In the genomic region with DNA sequence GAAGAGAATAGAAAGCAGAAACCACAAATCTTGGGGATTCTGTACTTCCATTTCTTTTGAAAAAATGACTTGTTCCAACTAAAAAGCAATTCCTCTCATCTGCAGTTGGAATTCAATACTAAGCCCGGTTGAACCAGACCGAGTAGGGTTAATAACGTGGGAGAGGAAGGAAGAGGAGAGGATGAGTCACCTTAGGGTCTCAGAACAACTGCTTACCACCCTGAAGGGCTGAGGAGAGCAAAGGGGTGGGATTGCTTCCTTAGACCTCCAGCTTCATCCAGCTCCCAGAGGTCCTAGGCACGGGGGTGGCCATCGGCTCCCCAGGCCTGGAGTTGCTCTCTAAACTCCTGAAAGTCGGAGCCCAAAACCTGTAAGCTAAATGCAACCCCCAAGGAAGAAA, we compare ENCODE assay signal across 9 mouse cellular contexts. TPM values are rescaled to one million over a fixed set of nuclear protein-coding genes. Genes with fewer than 3 reads are reported as not detected.
DNase-seq lines count a peak whose midpoint lies in the region; ATAC-seq and TF ChIP-seq lines count a peak whose summit lies in the region.
"Had no signal": no experiment of that assay in that cellular context is flagged by ENCODE, and none has a peak within 500 bp of the region (broad histone marks: within the 10 kb centered on the region; RNA-seq: fewer than 3 reads in every experiment).

No protein-coding gene starts in this region.

- TF ChIP-seq CTCF in layer of hippocampus, adult 2 months (conservative IDR thresholded peaks at IDR 0.05): no peak

- H3K4me1 ChIP-seq in embryonic facial prominence, embryonic 12.5 days: peaks cover 38% of the 10 kb centered on the region
- peaks cover 26% of the 10 kb centered on the region for H3K4me1 ChIP-seq in intestine, embryonic 16.5 days (ENCODE audit: control insufficient read depth, insufficient read depth, low read length)
- H3K4me1 ChIP-seq in neural tube, embryonic 13.5 days (replicated peaks): peaks cover 48% of the 10 kb centered on the region

- H3K9me3 ChIP-seq in embryonic facial prominence, embryonic 12.5 days: no peaks in the 10 kb centered on the region
- no peaks in the 10 kb centered on the region for H3K9me3 ChIP-seq in intestine, embryonic 16.5 days (ENCODE audit: control insufficient read depth, low read length)
- H3K9me3 ChIP-seq in neural tube, embryonic 13.5 days: no peaks in the 10 kb centered on the region

- peak overlapping the region; percentile 82 for H3K9ac ChIP-seq in embryonic facial prominence, embryonic 12.5 days
- H3K9ac ChIP-seq in intestine, embryonic 16.5 days (ENCODE audit: low read depth, low read length): peak overlapping the region; percentile 92
- H3K9ac ChIP-seq in neural tube, embryonic 13.5 days: peak overlapping the region; percentile 92

- no peak for DNase-seq in layer of hippocampus, adult 2 months (ENCODE audit: low spot score in 2 of 2)
- DNase-seq in layer of hippocampus, adult 8-10 months (ENCODE audit: low spot score in 2 of 2): no peak
- no peak for DNase-seq in embryo, embryonic 10 days (ENCODE audit: low spot score)
- DNase-seq in thymus, postnatal 14 days: no peak

- H3K27ac ChIP-seq in layer of hippocampus, adult 2 months: peak overlapping the region; percentile 98
- H3K27ac ChIP-seq in embryonic facial prominence, embryonic 12.5 days: peak overlapping the region; percentile 99
- H3K27ac ChIP-seq in intestine, embryonic 16.5 days (ENCODE audit: low read length): peak overlapping the region; percentile 99; the same call in 1 of the 2 replicates
- peak overlapping the region; percentile 98 for H3K27ac ChIP-seq in neural tube, embryonic 13.5 days (replicated peaks)

- no peaks in the 10 kb centered on the region for H3K27me3 ChIP-seq in embryonic facial prominence, embryonic 12.5 days
- H3K27me3 ChIP-seq in intestine, embryonic 16.5 days (replicated peaks; ENCODE audit: control insufficient read depth, insufficient read depth, low read length): no peaks in the 10 kb centered on the region
- no peaks in the 10 kb centered on the region for H3K27me3 ChIP-seq in neural tube, embryonic 13.5 days

- no peak for ATAC-seq in embryonic facial prominence, embryonic 12.5 days (ENCODE audit: insufficient number of reproducible peaks, insufficient read depth, low FRiP score, low TSS enrichment)
- no peak for ATAC-seq in intestine, embryonic 16.5 days
- no peak for ATAC-seq in neural tube, embryonic 13.5 days (ENCODE audit: low read depth)
- ATAC-seq in megakaryocyte progenitor cell, adult 5-6 weeks (replicated peaks; ENCODE audit: poor library complexity): no peak

- H3K36me3 ChIP-seq in embryonic facial prominence, embryonic 12.5 days: peaks cover 30% of the 10 kb centered on the region
- H3K36me3 ChIP-seq in intestine, embryonic 16.5 days (ENCODE audit: control insufficient read depth, insufficient read depth, low read length): peaks cover 7% of the 10 kb centered on the region; the same call in 1 of the 2 replicates
- peaks cover 51% of the 10 kb centered on the region for H3K36me3 ChIP-seq in neural tube, embryonic 13.5 days

- H3K4me3 ChIP-seq in layer of hippocampus, adult 2 months: peak overlapping the region; percentile 94
- peak overlapping the region; percentile 85 for H3K4me3 ChIP-seq in embryonic facial prominence, embryonic 12.5 days
- peak overlapping the region; percentile 71 for H3K4me3 ChIP-seq in intestine, embryonic 16.5 days (ENCODE audit: low read length)
- peak overlapping the region; percentile 86 for H3K4me3 ChIP-seq in neural tube, embryonic 13.5 days

- WGBS in embryonic facial prominence, embryonic 12.5 days: 13% methylated on average over 6 of the region's 6 CpGs
- WGBS in intestine, embryonic 16.5 days: 7% methylated on average over 6 of the region's 6 CpGs
- 24% methylated on average over 6 of the region's 6 CpGs for WGBS in neural tube, embryonic 13.5 days

- peak overlapping the region; percentile 81 for H3K4me2 ChIP-seq in embryonic facial prominence, embryonic 12.5 days (replicated peaks)
- H3K4me2 ChIP-seq in intestine, embryonic 16.5 days (ENCODE audit: low read depth, low read length): peak overlapping the region; percentile 64
- H3K4me2 ChIP-seq in neural tube, embryonic 13.5 days: peak overlapping the region; percentile 78

RNA-seq across cellular contexts. Expression of a gene that starts 0.5 kb away (rescaled TPM):
- 10 to 100 TPM; 65.5 to 73.3 TPM for total RNA-seq in layer of hippocampus, adult 2 months (2021)
- 10 to 100 TPM; 60.8 to 71.5 (median 65.6) TPM for total RNA-seq in layer of hippocampus, adult 8-10 months (2022)
- 55.6 and 60.5 TPM in 2 replicates for polyA plus RNA-seq in embryonic facial prominence, embryonic 12.5 days (2016; fragmentation: Nextera tagmentation; extraction: Ambion mirVana)
- 45.5 and 45.8 TPM in 2 replicates for polyA plus RNA-seq in intestine, embryonic 16.5 days (2015; fragmentation: Nextera tagmentation; extraction: Ambion mirVana)
- polyA plus RNA-seq in neural tube, embryonic 13.5 days (2015; fragmentation: Nextera tagmentation; extraction: Ambion mirVana): 54.3 and 55.4 TPM in 2 replicates
- total RNA-seq in megakaryocyte progenitor cell, adult 5-6 weeks (2015): 14.9 and 19.2 TPM in 2 replicates
- 33.4 and 36.4 TPM in 2 replicates for total RNA-seq in megakaryocyte progenitor cell, adult 5-6 weeks (2017)

RNA-seq across cellular contexts. Expression of a gene that starts 0.8 kb away (rescaled TPM):
- 10 to 100 TPM in 1 of 2 experiments, 1 to 10 TPM in 1; 9.4 to 10.9 TPM for total RNA-seq in layer of hippocampus, adult 2 months (2021)
- 10 to 100 TPM in 3 of 4 experiments, 1 to 10 TPM in 1; 9.5 to 13.9 (median 11.6) TPM for total RNA-seq in layer of hippocampus, adult 8-10 months (2022)
- 24.8 and 25.7 TPM in 2 replicates for polyA plus RNA-seq in embryonic facial prominence, embryonic 12.5 days (2016; fragmentation: Nextera tagmentation; extraction: Ambion mirVana)
- polyA plus RNA-seq in intestine, embryonic 16.5 days (2015; fragmentation: Nextera tagmentation; extraction: Ambion mirVana): 11.6 and 13.4 TPM in 2 replicates
- polyA plus RNA-seq in neural tube, embryonic 13.5 days (2015; fragmentation: Nextera tagmentation; extraction: Ambion mirVana): 15.9 and 16.2 TPM in 2 replicates
- total RNA-seq in megakaryocyte progenitor cell, adult 5-6 weeks (2015): 5.5 and 7.2 TPM in 2 replicates
- total RNA-seq in megakaryocyte progenitor cell, adult 5-6 weeks (2017): 2.8 and 6.0 TPM in 2 replicates

RNA-seq across cellular contexts. Expression of a gene that starts 12.7 kb away (rescaled TPM):
- total RNA-seq in layer of hippocampus, adult 2 months (2021): under 1 TPM; 0.61 to 0.84 TPM
- 1 to 10 TPM in 2 of 4 experiments, under 1 TPM in 2; 0.64 to 3.3 (median 1.5) TPM for total RNA-seq in layer of hippocampus, adult 8-10 months (2022)
- polyA plus RNA-seq in embryonic facial prominence, embryonic 12.5 days (2016; fragmentation: Nextera tagmentation; extraction: Ambion mirVana): 0.42 and 0.93 TPM in 2 replicates
- polyA plus RNA-seq in intestine, embryonic 16.5 days (2015; fragmentation: Nextera tagmentation; extraction: Ambion mirVana): 0.66 and 0.81 TPM in 2 replicates
- 0.59 and 0.63 TPM in 2 replicates for polyA plus RNA-seq in neural tube, embryonic 13.5 days (2015; fragmentation: Nextera tagmentation; extraction: Ambion mirVana)
- total RNA-seq in megakaryocyte progenitor cell, adult 5-6 weeks (2015): 4.8 and 5.3 TPM in 2 replicates
- total RNA-seq in megakaryocyte progenitor cell, adult 5-6 weeks (2017): 12.8 and 15.5 TPM in 2 replicates
- total RNA-seq: hematopoietic stem cell, adult 5-6 weeks had no signal

RNA-seq across cellular contexts. Expression of a gene that starts 13.8 kb away (rescaled TPM):
- total RNA-seq in layer of hippocampus, adult 2 months (2021): 10 to 100 TPM; 39.3 to 42.2 TPM
- total RNA-seq in layer of hippocampus, adult 8-10 months (2022): 10 to 100 TPM; 32.7 to 41.2 (median 35.1) TPM
- polyA plus RNA-seq in embryonic facial prominence, embryonic 12.5 days (2016; fragmentation: Nextera tagmentation; extraction: Ambion mirVana): 227 and 230 TPM in 2 replicates
- 154 and 172 TPM in 2 replicates for polyA plus RNA-seq in intestine, embryonic 16.5 days (2015; fragmentation: Nextera tagmentation; extraction: Ambion mirVana)
- polyA plus RNA-seq in neural tube, embryonic 13.5 days (2015; fragmentation: Nextera tagmentation; extraction: Ambion mirVana): 185 and 212 TPM in 2 replicates
- 245 and 268 TPM in 2 replicates for total RNA-seq in megakaryocyte progenitor cell, adult 5-6 weeks (2015)
- total RNA-seq in megakaryocyte progenitor cell, adult 5-6 weeks (2017): 250 and 268 TPM in 2 replicates

RNA-seq across cellular contexts. Expression of a gene that starts 18.1 kb away (rescaled TPM):
- 1 to 10 TPM; 6.7 to 8.4 TPM for total RNA-seq in layer of hippocampus, adult 2 months (2021)
- 10 to 100 TPM in 1 of 4 experiments, 1 to 10 TPM in 3; 8.9 to 10.5 (median 9.6) TPM for total RNA-seq in layer of hippocampus, adult 8-10 months (2022)
- 31.5 and 35.5 TPM in 2 replicates for polyA plus RNA-seq in embryonic facial prominence, embryonic 12.5 days (2016; fragmentation: Nextera tagmentation; extraction: Ambion mirVana)
- 126 and 132 TPM in 2 replicates for polyA plus RNA-seq in intestine, embryonic 16.5 days (2015; fragmentation: Nextera tagmentation; extraction: Ambion mirVana)
- polyA plus RNA-seq in neural tube, embryonic 13.5 days (2015; fragmentation: Nextera tagmentation; extraction: Ambion mirVana): 30.5 and 30.7 TPM in 2 replicates
- 58.1 and 62.7 TPM in 2 replicates for total RNA-seq in megakaryocyte progenitor cell, adult 5-6 weeks (2015)
- total RNA-seq in megakaryocyte progenitor cell, adult 5-6 weeks (2017): 65.6 and 105 TPM in 2 replicates
